ENCODE assay signal across 19 mouse cellular contexts in genomic region chr3:104264530-104265145, GRCm38 (mm10). TPM values are rescaled to one million over a fixed set of nuclear protein-coding genes. Genes with fewer than 3 reads are reported as not detected.
DNase-seq lines count a peak whose midpoint lies in the region; ATAC-seq lines count a peak whose summit lies in the region.
"Had no signal": no experiment of that assay in that cellular context is flagged by ENCODE, and none has a peak within 500 bp of the region (broad histone marks: within the 10 kb centered on the region; RNA-seq: fewer than 3 reads in every experiment).

No protein-coding gene starts in this region.

- no peak for DNase-seq in frontal cortex, postnatal 14 days (ENCODE audit: low spot score in 2 of 2)
- peak; percentile 73 for DNase-seq in right cerebral cortex, adult 18-20 months
- no peak for DNase-seq in right cerebral cortex, postnatal 4 days
- peak; percentile 70 for DNase-seq in brain, adult 2 months (ENCODE audit: low read depth, low spot score)
- DNase-seq in left cerebral cortex, postnatal 36 days (ENCODE audit: low spot score in 2 of 2) = peak; percentile 54 to 59
- no peak for DNase-seq in adrenal gland, adult (ENCODE audit: inconsistent age in 2 of 2, low spot score in 1 of 2)
- no peak for DNase-seq in thymus, postnatal 14 days
- DNase-seq: adrenal gland, postnatal 25 days; cerebellum, adult 9-10 months; gastrocnemius, adult 2 months; kidney, postnatal 36 days; lung, postnatal 4 days; retina, postnatal 1 day; thymus, postnatal 36 days had no signal

- peak; percentile 99 for ATAC-seq in frontal cortex, adult (ENCODE audit: low TSS enrichment)
- ATAC-seq: forebrain, embryonic 15.5 days; hindbrain, embryonic 16.5 days; intestine, postnatal 0 days; midbrain, embryonic 15.5 days had no signal

- intact Hi-C loops in left cerebral cortex, postnatal 36 days (cut with DNase I) = no loop called here

RNA-seq across cellular contexts. Expression of gene Magi3, which starts 44.5 kb away (rescaled TPM):
- total RNA-seq in left cerebral cortex, postnatal 36 days (2021) = 10 to 100 TPM; 43.0 to 52.4 TPM

Comparison
In these comparisons a context has a peak if more than half of its experiments do, and no peak if none do; other contexts are left out.
1. DNase-seq: peak in right cerebral cortex, adult 18-20 months (single experiment), brain, adult 2 months (single experiment) and left cerebral cortex, postnatal 36 days (2 of 2); none in frontal cortex, postnatal 14 days (0 of 2), right cerebral cortex, postnatal 4 days (single experiment), adrenal gland, adult (0 of 2) and thymus, postnatal 14 days (single experiment).